Mouse (Mus musculus): ENCODE measurements at regions not wholly inside any gene's neighbourhood (a gene's known extent, or its start where the extent isn't known, plus 50 kb on each side); places are given as distances from the start of the nearest gene placed in this dataset.

DNA sequence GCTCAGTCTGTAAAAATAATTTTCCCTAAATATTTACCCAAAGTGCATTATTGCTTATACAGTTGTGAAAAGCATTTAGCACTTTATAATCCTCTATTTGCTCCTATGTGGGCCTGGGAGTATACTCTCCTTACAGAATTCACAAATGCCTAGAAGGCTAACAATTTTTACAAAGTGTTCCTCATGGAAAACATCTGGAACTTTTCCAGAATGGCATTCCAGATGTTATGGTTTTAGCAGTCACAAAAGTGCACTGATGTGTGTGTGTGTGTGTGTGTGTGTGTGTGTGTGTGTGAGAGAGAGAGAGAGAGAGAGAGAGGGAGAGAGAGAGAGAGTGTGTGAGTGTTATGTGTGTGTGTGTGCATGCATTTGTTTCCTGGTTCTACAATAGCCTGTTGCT lies 229.1 kb upstream of the Osr1 start:
- TF ChIP-seq MAFK (IDR thresholded peaks at IDR 0.05; ENCODE audit: insufficient replicate concordance, low read length) (no peak), ELF1 (IDR thresholded peaks at IDR 0.05; ENCODE audit: low read depth, low read length) (no peak), POLR2A (IDR thresholded peaks at IDR 0.05; ENCODE audit: low read depth, low read length) (no peak), EP300 (IDR thresholded peaks at IDR 0.05; ENCODE audit: low read length) (no peak), CTCF (conservative IDR thresholded peaks at IDR 0.05 in 1 of 2, IDR thresholded peaks at IDR 0.05 in 1 of 2; ENCODE audit: low read depth in 2 of 2, low read length in 2 of 2) (no peak), CHD2 (IDR thresholded peaks at IDR 0.05; ENCODE audit: low read length) (no peak), JUN (IDR thresholded peaks at IDR 0.05; ENCODE audit: insufficient read depth, low read depth, low read length) (no peak), GABPA (IDR thresholded peaks at IDR 0.05; ENCODE audit: insufficient replicate concordance, low read depth, low read length) (no peak), MAX (IDR thresholded peaks at IDR 0.05; ENCODE audit: low read length) (no peak), ZNF384 (IDR thresholded peaks at IDR 0.05; ENCODE audit: low read depth, low read length) (no peak), NRF1 (IDR thresholded peaks at IDR 0.05; ENCODE audit: low read depth, low read length) (no peak)
